Mouse (Mus musculus) bone marrow, adult 2 months (tissue): ENCODE data around the gene Tnpo2.

Experiments
- CTCF ChIP-seq: fragments of 200-500 bp; IDR thresholded peaks from 2 replicates; pipeline ENCODE4 v1.5.1; 2011; ENCODE audit warnings: low read length, control low read depth; ENCODE audit not compliant: control insufficient read depth, insufficient read depth
- POLR2A ChIP-seq: fragments of 200-500 bp; IDR thresholded peaks from 2 replicates; pipeline ENCODE4 v1.6.1; 2011; ENCODE audit warnings: low read depth, mild to moderate bottlenecking, control low read depth, low read length, borderline replicate concordance; ENCODE audit not compliant: control insufficient read depth

GRCm38 (mm10) chr8:85100076-85100665 is 63.5 kb downstream of the Tnpo2 start:
- TF ChIP-seq CTCF (no peak), POLR2A (no peak)
